Mouse (Mus musculus) hindbrain, embryonic 12.5 days (tissue): ENCODE measurements around the gene Entpd7. TPM values are rescaled to one million over a fixed set of nuclear protein-coding genes. Genes with fewer than 3 reads are reported as not detected.

Experiments
- ATAC-seq: fragments of 200-750 bp; cut with Nextera tagmentation; 2 replicates; pipeline ENCODE4 v1.8.0; 2017; ENCODE audit warnings: moderate TSS enrichment; ENCODE audit not compliant: low FRiP score
- H3K27ac ChIP-seq: fragments of 300-500 bp; sonication (generic); 2 replicates; pipeline ENCODE4 v1.5.1; 2016; ENCODE audit warnings: mild to moderate bottlenecking
- H3K27me3 ChIP-seq: fragments of 300-500 bp; sonication (generic); 2 replicates; pipeline ENCODE4 v1.6.1; 2016; ENCODE audit warnings: mild to moderate bottlenecking
- H3K36me3 ChIP-seq: fragments of 300-500 bp; sonication (generic); 2 replicates; pipeline ENCODE4 v1.6.1; 2016; ENCODE audit warnings: mild to moderate bottlenecking
- H3K4me1 ChIP-seq: fragments of 300-500 bp; sonication (generic); 2 replicates; pipeline ENCODE4 v1.6.1; 2016
- H3K4me2 ChIP-seq: fragments of 300-500 bp; sonication (generic); replicated peaks from 2 replicates; pipeline ENCODE4 v1.6.1; 2016; ENCODE audit warnings: mild to moderate bottlenecking
- H3K4me3 ChIP-seq: fragments of 300-500 bp; sonication (generic); 2 replicates; pipeline ENCODE4 v1.5.1; 2016; ENCODE audit warnings: mild to moderate bottlenecking
- H3K9ac ChIP-seq: fragments of 300-500 bp; sonication (generic); 2 replicates; pipeline ENCODE4 v1.6.1; 2016; ENCODE audit warnings: mild to moderate bottlenecking, moderate library complexity
- H3K9me3 ChIP-seq: fragments of 300-500 bp; sonication (generic); replicated peaks from 2 replicates; pipeline ENCODE4 v1.6.1; 2016; ENCODE audit warnings: mild to moderate bottlenecking
- WGBS: fragments of 180-500 bp; shearing (Covaris S2); methylation state at CpG from one replicate; pipeline ENCODE4 v1.1.7; 2016; 5-methylcytosine and 5-hydroxymethylcytosine counted together
- polyA plus RNA-seq: library from polyadenylated mRNA; unstranded; fragments of >200 nt; fragmentation: Nextera tagmentation; extraction: Ambion mirVana; gene quantifications from 2 replicates; pipeline ENCODE4 v1.2.1, GENCODE M21; 2016

The Entpd7 gene
- polyA plus RNA-seq, 1 experiment from 2014 or later: 10.5 TPM

- Histone ChIP-seq H3K36me3 (peaks cover 84% of the 10 kb centered on the region), H3K4me2 (no peak overlapping the region), H3K9ac (no peak overlapping the region), H3K27ac (no peak overlapping the region), H3K4me3 (no peak overlapping the region), H3K9me3 (no peaks in the 10 kb centered on the region), H3K27me3 (no peaks in the 10 kb centered on the region), H3K4me1 (no peaks in the 10 kb centered on the region)
- 93% methylated on average over 7 of the region's 7 CpGs for WGBS
- no peak for ATAC-seq
These were observed 53.9 kb downstream of the Entpd7 start for GRCm38 (mm10) chr19:43743401-43743800.

DNA sequence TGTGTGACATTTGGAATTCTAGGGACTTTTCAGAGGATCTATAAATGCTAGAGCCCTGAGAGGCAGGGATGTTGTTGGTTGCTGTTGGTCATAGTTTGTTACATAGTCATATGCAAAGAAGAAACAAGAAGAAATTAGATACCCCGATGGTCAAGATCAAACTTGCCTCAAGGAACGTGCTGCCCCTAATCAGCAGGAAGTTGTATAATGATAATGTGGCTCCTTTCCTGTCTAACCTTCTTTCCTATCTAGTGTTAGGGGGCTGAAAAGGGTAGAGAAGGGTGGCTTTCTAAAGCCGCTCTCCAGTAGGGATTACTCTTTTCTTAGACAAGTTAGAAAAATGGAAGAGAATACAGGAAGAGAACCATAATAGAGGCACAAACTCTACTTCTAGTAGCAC lies 56.3 kb downstream of the Entpd7 start:
- Histone ChIP-seq H3K27me3 (no peaks in the 10 kb centered on the region), H3K4me3 (no peak overlapping the region), H3K36me3 (peaks cover 70% of the 10 kb centered on the region), H3K4me1 (no peaks in the 10 kb centered on the region), H3K27ac (no peak overlapping the region), H3K9ac (no peak overlapping the region), H3K9me3 (no peaks in the 10 kb centered on the region), H3K4me2 (no peak overlapping the region)
- ATAC-seq: no peak
- 92% methylated on average over 3 of the region's 3 CpGs for WGBS

DNA sequence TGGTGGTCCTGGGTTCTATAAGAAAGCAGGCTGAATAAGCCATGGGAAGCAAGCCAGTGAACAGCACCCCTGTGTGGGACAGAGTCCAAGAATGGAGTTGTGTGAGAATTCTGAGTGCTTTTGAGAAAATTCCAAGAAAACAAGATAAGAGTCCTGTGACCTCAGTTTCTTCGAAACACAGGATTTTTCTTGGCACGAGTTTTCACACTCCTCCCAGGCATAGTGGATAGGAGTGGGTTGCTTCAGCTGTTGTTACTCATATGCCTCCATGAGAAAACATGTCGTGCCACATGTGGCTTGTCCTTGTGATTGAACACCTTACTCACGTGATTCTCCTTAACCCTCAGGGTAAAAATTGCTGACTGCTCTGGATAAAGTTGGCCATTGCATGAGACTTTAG lies 58.4 kb downstream of the Entpd7 start:
- Histone ChIP-seq H3K4me2 (no peak overlapping the region), H3K4me1 (no peaks in the 10 kb centered on the region), H3K9ac (no peak overlapping the region), H3K9me3 (no peaks in the 10 kb centered on the region), H3K27ac (no peak overlapping the region), H3K4me3 (no peak overlapping the region), H3K27me3 (no peaks in the 10 kb centered on the region), H3K36me3 (peaks cover 53% of the 10 kb centered on the region)
- WGBS: 95% methylated on average over 4 of the region's 4 CpGs
- no peak for ATAC-seq

- Histone ChIP-seq H3K27me3 (no peaks in the 10 kb centered on the region), H3K4me2 (no peak overlapping the region), H3K36me3 (peaks cover 37% of the 10 kb centered on the region), H3K4me1 (peaks cover 4% of the 10 kb centered on the region), H3K9ac (no peak overlapping the region), H3K27ac (no peak overlapping the region), H3K4me3 (no peak overlapping the region), H3K9me3 (no peaks in the 10 kb centered on the region)
- ATAC-seq: no peak
- 95% methylated on average over 2 of the region's 2 CpGs for WGBS
These were observed 60.5 kb downstream of the Entpd7 start for GRCm38 (mm10) chr19:43750008-43750407.

DNA sequence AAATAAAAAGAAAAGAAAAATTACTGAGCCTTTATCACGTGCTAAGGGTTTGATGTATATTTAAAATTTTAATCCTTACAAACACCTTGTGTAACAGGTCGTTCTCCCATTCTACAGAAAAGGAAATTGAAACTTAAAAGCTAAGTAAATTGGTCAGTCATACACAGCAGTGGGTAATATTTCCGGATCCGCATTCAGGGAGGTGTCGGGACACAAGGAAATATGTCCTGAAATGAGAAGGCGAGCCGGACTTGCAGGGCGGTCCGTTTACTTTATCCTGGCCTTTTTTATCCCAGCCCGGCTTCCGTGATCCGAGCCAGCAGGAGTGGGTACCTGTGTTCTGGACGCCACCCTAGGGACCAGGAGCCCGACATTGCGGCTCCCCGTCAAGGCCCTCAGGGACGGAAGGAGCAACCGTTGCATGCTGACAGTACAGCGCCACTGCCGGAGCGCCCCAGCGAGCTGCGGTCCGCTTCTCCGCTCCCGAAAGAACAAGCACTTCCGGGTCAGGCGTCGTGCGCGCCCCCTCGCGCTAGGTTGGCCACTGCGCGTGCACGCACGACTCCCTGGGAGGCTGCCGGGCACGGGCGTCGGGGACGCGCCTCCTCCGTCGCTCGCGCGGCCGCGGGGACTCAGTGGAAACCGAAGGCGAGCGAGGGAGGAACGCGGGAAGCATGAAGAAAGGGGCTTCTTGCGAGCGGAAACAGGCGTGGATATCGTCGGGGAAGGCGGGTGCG lies 63.2 kb downstream of the Entpd7 start, which contains the start of the genes Cutc and Cox15:
Gene Cutc, plus strand, starts transcription at position 508 of the 737 bp plus-strand sequence.
Gene Cox15, minus strand, starts transcription at position 512 of the 737 bp plus-strand sequence.
- 1% methylated on average over 61 of the region's 62 CpGs for WGBS

DNA sequence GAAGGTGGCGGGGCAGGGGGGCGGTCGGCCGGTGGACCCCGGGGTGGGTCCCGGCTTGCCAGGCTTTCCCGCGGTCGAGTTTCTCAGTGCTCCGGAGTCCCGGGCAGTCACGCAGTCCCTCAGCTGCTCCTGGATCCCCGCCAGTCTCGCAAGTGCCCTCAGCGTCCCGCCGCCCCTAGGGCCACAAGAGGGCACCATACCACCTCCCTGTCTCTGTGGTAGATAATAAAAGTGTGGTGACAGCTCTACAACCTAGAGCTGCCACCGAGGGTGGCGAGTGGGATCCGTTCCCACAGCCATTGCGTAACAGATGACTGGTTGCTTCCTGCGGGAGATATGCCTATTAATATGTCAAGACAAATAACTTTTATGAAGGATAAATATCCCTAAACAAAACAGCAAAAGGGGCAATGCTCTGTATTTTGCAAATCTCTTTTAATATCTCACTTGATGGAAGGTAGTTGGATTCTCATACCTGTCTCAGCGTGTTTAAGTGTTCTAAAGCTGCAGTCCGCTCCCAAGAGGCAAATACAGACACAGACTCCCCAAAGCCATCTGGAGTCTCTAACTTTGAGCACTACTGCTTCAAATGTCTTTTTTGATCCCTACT lies 63.9 kb downstream of the Entpd7 start:
- Histone ChIP-seq H3K27ac (peak overlapping the region; percentile 89), H3K27me3 (no peaks in the 10 kb centered on the region), H3K4me2 (peak overlapping the region; percentile 61), H3K4me3 (peak overlapping the region; percentile 67), H3K36me3 (peaks cover 7% of the 10 kb centered on the region), H3K4me1 (peaks cover 4% of the 10 kb centered on the region), H3K9me3 (no peaks in the 10 kb centered on the region), H3K9ac (peak overlapping the region; percentile 66)
- peak; percentile 92 for ATAC-seq
- 1% methylated on average over 24 of the region's 24 CpGs for WGBS

More for the DNA sequence above, 63.2 kb downstream of the Entpd7 start, which contains the start of the genes Cutc and Cox15:
- Histone ChIP-seq H3K9me3 (no peaks in the 10 kb centered on the region), H3K4me1 (peaks cover 4% of the 10 kb centered on the region), H3K9ac (peak within 1 kb of the TSS; percentile 66), H3K4me2 (peak within 1 kb of the TSS; percentile 61), H3K27ac (peak within 1 kb of the TSS; percentile 89), H3K36me3 (peaks cover 13% of the 10 kb centered on the region), H3K27me3 (no peaks in the 10 kb centered on the region), H3K4me3 (peak within 1 kb of the TSS; percentile 67)
- peak; percentile 95 for ATAC-seq

DNA sequence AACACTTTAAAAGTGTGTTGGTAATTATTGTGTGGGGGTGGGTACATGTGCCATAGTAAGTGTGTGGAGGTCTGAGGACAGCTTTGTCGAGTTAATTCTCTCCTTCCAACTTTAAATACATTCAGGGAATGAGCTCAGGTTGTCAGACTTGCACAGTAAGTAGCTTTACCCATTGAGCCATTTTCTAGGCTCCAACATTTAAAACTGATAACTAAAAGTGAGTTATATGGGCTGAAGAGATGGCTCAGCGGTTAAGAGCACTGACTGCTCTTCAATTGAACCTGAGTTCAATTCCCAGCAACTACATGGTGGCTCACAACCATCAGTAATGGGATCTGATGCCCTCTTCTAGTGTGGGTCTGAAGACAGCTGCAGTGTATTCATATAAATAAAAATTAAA lies 64.8 kb downstream of the Entpd7 start:
- Histone ChIP-seq H3K9ac (no peak overlapping the region), H3K36me3 (no peaks in the 10 kb centered on the region), H3K27ac (no peak overlapping the region), H3K9me3 (no peaks in the 10 kb centered on the region), H3K4me3 (no peak overlapping the region), H3K27me3 (no peaks in the 10 kb centered on the region), H3K4me2 (no peak overlapping the region), H3K4me1 (peaks cover 4% of the 10 kb centered on the region)
- no peak for ATAC-seq
- 83% methylated on average over 2 of the region's 2 CpGs for WGBS

DNA sequence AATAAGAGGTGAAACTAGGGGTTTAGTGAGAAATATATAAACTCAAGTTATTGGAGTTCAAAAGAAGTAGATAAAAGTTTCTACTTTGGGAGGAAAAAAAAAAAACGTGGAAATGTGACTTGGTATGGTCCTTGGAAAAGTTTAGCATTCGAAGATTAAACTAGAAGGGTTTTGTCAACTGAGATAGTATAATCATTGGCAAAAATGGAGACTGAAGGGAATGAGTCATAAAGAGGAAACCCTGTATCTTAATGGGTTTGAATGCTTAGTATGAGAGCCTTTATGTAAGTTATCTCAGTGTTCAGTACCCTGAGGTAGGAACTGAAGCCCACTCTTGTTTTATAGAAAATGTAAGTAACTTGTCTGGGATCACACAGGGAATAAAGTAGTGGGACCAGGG lies 65.4 kb downstream of the Entpd7 start:
- Histone ChIP-seq H3K9ac (no peak overlapping the region), H3K9me3 (no peaks in the 10 kb centered on the region), H3K4me2 (no peak overlapping the region), H3K27ac (no peak overlapping the region), H3K27me3 (no peaks in the 10 kb centered on the region), H3K4me1 (peaks cover 4% of the 10 kb centered on the region), H3K4me3 (no peak overlapping the region), H3K36me3 (no peaks in the 10 kb centered on the region)
- no peak for ATAC-seq
- WGBS: 70% methylated on average over 2 of the region's 2 CpGs

GRCm38 (mm10) chr19:43760504-43760903 lies 71.0 kb downstream of the Entpd7 start:
- 27% methylated on average over 6 of the region's 6 CpGs for WGBS
- H3K4me2 ChIP-seq: no peak overlapping the region

GRCm38 (mm10) chr19:43761543-43762256 lies 72.2 kb downstream of the Entpd7 start:
- Histone ChIP-seq H3K4me3 (no peak overlapping the region), H3K9ac (no peak overlapping the region), H3K36me3 (no peaks in the 10 kb centered on the region), H3K4me1 (no peaks in the 10 kb centered on the region), H3K27me3 (no peaks in the 10 kb centered on the region), H3K9me3 (no peaks in the 10 kb centered on the region), H3K4me2 (no peak overlapping the region), H3K27ac (no peak overlapping the region)
- no peak for ATAC-seq

More at GRCm38 (mm10) chr19:43760504-43760903, 71.0 kb downstream of the Entpd7 start:
- Histone ChIP-seq H3K4me1 (no peaks in the 10 kb centered on the region), H3K4me3 (no peak overlapping the region), H3K27me3 (no peaks in the 10 kb centered on the region), H3K9ac (no peak overlapping the region), H3K36me3 (no peaks in the 10 kb centered on the region), H3K9me3 (no peaks in the 10 kb centered on the region), H3K27ac (no peak overlapping the region)
- no peak for ATAC-seq

DNA sequence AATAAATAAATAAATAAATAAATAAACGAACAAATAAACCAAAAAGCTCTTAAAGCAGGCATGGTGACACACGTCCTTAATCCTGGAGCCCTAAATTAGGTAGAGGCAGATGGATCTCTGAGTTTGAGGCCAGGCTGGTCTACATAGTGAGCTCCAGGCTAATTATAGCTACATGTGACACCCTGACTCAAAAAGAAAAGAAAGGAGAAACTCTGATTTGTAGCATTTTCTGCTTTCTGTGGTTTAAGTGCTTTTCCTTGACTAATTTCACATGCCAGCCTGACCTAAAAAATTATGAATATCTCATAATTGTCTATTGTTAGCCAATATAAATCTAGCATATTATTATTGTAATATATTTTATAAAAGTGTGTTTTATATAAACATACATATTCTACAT lies 72.9 kb downstream of the Entpd7 start:
- Histone ChIP-seq H3K4me2 (no peak overlapping the region), H3K27me3 (no peaks in the 10 kb centered on the region), H3K27ac (no peak overlapping the region), H3K4me1 (no peaks in the 10 kb centered on the region), H3K36me3 (no peaks in the 10 kb centered on the region), H3K9ac (no peak overlapping the region), H3K9me3 (no peaks in the 10 kb centered on the region), H3K4me3 (no peak overlapping the region)
- no peak for ATAC-seq
- 84% methylated on average over 2 of the region's 2 CpGs for WGBS

- 87% methylated on average over 5 of the region's 5 CpGs for WGBS
- no peak overlapping the region for H3K9ac ChIP-seq
- no peak overlapping the region for H3K4me3 ChIP-seq
- H3K27ac ChIP-seq: no peak overlapping the region
- H3K4me2 ChIP-seq: no peak overlapping the region
- no peaks in the 10 kb centered on the region for H3K27me3 ChIP-seq
- no peaks in the 10 kb centered on the region for H3K9me3 ChIP-seq
- no peak for ATAC-seq
- no peaks in the 10 kb centered on the region for H3K4me1 ChIP-seq
- no peaks in the 10 kb centered on the region for H3K36me3 ChIP-seq
These were observed 77.0 kb downstream of the Entpd7 start for GRCm38 (mm10) chr19:43766451-43766850.
